Mouse (Mus musculus) midbrain, postnatal 0 days (tissue): Measurements from ENCODE around the gene BC051665. TPM values are rescaled to one million over a fixed set of nuclear protein-coding genes. Genes with fewer than 3 reads are reported as not detected.

ENCODE experiments used
- ATAC-seq: fragments of 200-750 bp; cut with Nextera tagmentation; 2 replicates; pipeline ENCODE4 v1.8.0; 2017; ENCODE audit warnings: moderate number of reproducible peaks, mild to moderate bottlenecking, moderate TSS enrichment, moderate library complexity; ENCODE audit not compliant: low FRiP score
- DNase-seq: peaks from one replicate; pipeline ENCODE4 v3.0.0-alpha.2; 2015; ENCODE audit warnings: low spot score
- H3K27ac ChIP-seq: fragments of 300-500 bp; sonication (generic); 2 replicates; pipeline ENCODE4 v1.5.1; 2014; ENCODE audit warnings: low read depth, mild to moderate bottlenecking, low read length, mixed read lengths
- H3K27me3 ChIP-seq: fragments of 300-500 bp; sonication (generic); 2 replicates; pipeline ENCODE4 v1.6.1; 2014; ENCODE audit warnings: low read length, control low read depth, mixed read lengths; ENCODE audit not compliant: insufficient read depth
- H3K36me3 ChIP-seq: fragments of 300-500 bp; sonication (generic); 2 replicates; pipeline ENCODE4 v1.6.1; 2014; ENCODE audit warnings: low read length, control low read depth, mixed read lengths; ENCODE audit not compliant: insufficient read depth
- H3K4me1 ChIP-seq: fragments of 300-500 bp; sonication (generic); 2 replicates; pipeline ENCODE4 v1.6.1; 2014; ENCODE audit warnings: mild to moderate bottlenecking, control low read depth, antibody characterized with exemption, low read length, mixed read lengths; ENCODE audit not compliant: insufficient read depth
- H3K4me2 ChIP-seq: fragments of 300-500 bp; sonication (generic); 2 replicates; pipeline ENCODE4 v1.6.1; 2014; ENCODE audit warnings: low read depth, mild to moderate bottlenecking, low read length, mixed read lengths; ENCODE audit not compliant: poor library complexity, severe bottlenecking
- H3K4me3 ChIP-seq: fragments of 300-500 bp; sonication (generic); 2 replicates; pipeline ENCODE4 v1.5.1; 2014; ENCODE audit warnings: low read depth, mild to moderate bottlenecking, low read length, moderate library complexity
- H3K9ac ChIP-seq: fragments of 300-500 bp; sonication (generic); replicated peaks from 2 replicates; pipeline ENCODE4 v1.6.1; 2014; ENCODE audit warnings: mild to moderate bottlenecking, low read length, moderate library complexity, mixed read lengths; ENCODE audit not compliant: poor library complexity, severe bottlenecking
- H3K9me3 ChIP-seq: fragments of 300-500 bp; sonication (generic); 2 replicates; pipeline ENCODE4 v1.6.1; 2016; ENCODE audit warnings: low read length, control low read depth
- CTCF ChIP-seq: IDR thresholded peaks from 2 replicates; pipeline ENCODE4 v1.5.1; 2016; ENCODE audit warnings: antibody characterized with exemption, mild to moderate bottlenecking
- WGBS: fragments of 180-500 bp; shearing (Covaris S2); extraction: QIAGEN DNeasy Blood & Tissue Kit; methylation state at CpG from one replicate; pipeline ENCODE4 v1.1.7; 2014; 5-methylcytosine and 5-hydroxymethylcytosine counted together
- polyA plus RNA-seq: library from polyadenylated mRNA; unstranded; fragments of >200 nt; fragmentation: Nextera tagmentation; extraction: Ambion mirVana; gene quantifications from 2 replicates; pipeline ENCODE4 v1.2.1, GENCODE M21; 2015
- total RNA-seq: library from RNA; depleted of rRNA; stranded (reverse); fragments of >200 nt; gene quantifications from 2 replicates; pipeline ENCODE4 v1.2.3, GENCODE M21; 2014; rRNA removed

BC051665 gene
- total RNA-seq (not detected in 2 replicates), polyA plus RNA-seq (not detected in 2 replicates)

DNA sequence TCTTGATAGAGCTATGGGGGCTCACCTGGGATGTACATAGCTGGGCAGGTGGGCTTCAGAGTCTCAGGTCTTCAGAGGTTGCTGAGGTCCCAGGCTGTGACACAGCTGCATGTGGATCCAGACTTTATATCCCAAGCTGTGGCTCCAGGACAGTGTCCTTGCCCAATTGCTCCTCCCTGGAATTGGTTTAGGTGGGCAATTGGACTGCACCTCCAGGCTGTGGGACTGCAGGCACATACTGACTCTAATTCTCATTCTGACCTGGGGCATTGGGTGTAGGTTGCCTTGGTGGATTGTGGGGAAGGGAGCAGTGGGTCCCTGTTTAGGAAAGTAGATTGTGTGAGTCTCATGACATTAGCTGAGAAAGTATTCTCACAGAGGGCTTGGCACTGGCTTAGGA, at the start of gene BC051665:
BC051665 (minus strand) TSS at position 101 of the 400 bp plus-strand sequence.
- Histone ChIP-seq H3K9me3 (no peaks in the 10 kb centered on the region), H3K27me3 (no peaks in the 10 kb centered on the region), H3K4me2 (no peak within 1 kb of the TSS), H3K36me3 (no peaks in the 10 kb centered on the region), H3K4me3 (no peak within 1 kb of the TSS), H3K4me1 (no peaks in the 10 kb centered on the region), H3K9ac (no peak within 1 kb of the TSS), H3K27ac (no peak within 1 kb of the TSS)
- ATAC-seq, result no peak
- DNase-seq, result no peak
- TF ChIP-seq CTCF, result no peak

DNA sequence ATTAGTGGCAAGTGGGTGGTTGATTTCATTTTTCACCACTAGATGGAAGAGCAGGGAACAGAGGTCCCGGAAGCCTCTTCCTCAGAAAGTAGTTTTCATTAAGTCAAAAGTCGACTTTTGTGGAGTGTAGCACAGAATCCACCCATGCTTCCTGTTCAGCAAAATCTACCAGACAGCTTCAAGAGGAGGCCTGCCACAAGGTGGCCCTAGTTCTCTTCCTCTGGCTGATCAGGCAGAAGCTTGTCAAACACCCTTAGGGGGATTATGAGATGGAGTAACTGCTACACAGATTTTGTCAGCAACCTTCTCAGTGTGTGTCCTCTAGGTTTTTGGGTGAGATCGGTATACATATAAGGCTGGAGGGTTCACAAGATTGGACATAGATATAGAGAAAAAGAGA, 39.9 kb upstream of the BC051665 start:
- Histone ChIP-seq H3K27me3 (no peaks in the 10 kb centered on the region), H3K9ac (no peak overlapping the region), H3K4me3 (no peak overlapping the region), H3K4me2 (no peak overlapping the region), H3K27ac (no peak overlapping the region), H3K36me3 (no peaks in the 10 kb centered on the region), H3K9me3 (no peaks in the 10 kb centered on the region), H3K4me1 (no peaks in the 10 kb centered on the region)
- ATAC-seq, result no peak
- 70% methylated on average over 3 of the region's 3 CpGs for WGBS
- DNase-seq, result peak; percentile 2
- peak; percentile 44; the same call in 1 of the 2 replicates for TF ChIP-seq CTCF

DNA sequence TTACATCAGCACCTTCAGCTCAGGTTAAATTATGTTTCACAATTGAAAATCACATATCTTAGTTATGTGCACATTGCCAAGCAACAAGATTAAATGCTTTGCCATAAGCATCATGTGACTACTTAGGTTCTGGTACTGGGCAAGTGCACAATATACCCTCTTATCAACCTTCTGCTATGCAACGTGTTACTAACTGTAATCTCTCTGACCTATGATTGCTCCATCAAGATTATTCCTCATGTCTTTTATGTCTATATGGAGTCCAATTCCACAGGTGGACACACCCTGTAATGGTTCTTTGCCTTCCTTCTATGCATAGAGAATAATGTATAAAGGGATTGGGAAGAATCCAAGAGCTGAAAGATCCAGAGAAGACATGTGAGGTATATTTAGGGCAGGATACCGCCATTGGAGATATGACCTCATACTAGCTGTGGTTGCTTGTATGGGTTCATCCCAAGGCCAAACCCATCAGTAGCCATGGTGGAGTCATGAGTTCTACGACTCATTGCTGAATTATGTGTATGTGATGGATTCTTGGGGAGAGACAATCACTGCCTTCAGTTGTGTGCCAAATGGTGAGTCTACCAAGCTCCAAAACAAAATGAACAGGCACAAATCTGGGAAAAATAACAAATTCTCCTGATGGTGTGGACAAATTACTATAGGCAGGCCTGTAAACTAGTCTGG, 34.5 kb upstream of the BC051665 start:
- Histone ChIP-seq H3K9me3 (no peaks in the 10 kb centered on the region), H3K4me1 (no peaks in the 10 kb centered on the region), H3K4me3 (no peak overlapping the region), H3K36me3 (no peaks in the 10 kb centered on the region), H3K9ac (no peak overlapping the region), H3K27ac (no peak overlapping the region), H3K27me3 (no peaks in the 10 kb centered on the region), H3K4me2 (no peak overlapping the region)
- DNase-seq (no peak), ATAC-seq (no peak)
- TF ChIP-seq CTCF, result no peak
- WGBS, result 78% methylated on average over 3 of the region's 3 CpGs

DNA sequence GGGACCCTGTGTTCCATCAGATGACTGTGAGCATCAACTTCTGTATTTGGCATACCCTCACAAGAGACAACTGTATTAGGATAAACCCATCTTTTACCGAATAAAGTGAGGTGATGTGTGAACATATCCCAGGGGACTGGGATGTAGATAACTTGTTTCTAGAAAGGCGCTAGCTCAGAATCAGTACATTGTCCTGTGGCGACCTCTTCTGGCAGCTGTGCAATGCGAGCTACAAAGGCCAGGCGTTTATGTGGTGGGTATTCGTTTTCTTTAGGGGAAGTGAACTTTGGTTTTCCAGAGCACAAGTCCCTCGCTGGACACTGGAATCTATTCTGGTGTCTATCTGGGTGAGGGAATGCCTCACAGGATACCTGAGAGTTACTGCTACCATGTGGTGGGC, 33.3 kb upstream of the BC051665 start:
- H3K4me2 ChIP-seq, result no peak overlapping the region
- H3K36me3 ChIP-seq, result no peaks in the 10 kb centered on the region
- TF ChIP-seq CTCF, result peak; percentile 74
- H3K27me3 ChIP-seq, result no peaks in the 10 kb centered on the region
- H3K27ac ChIP-seq, result no peak overlapping the region
- no peaks in the 10 kb centered on the region for H3K9me3 ChIP-seq
- no peak overlapping the region for H3K4me3 ChIP-seq
- 13% methylated on average over 7 of the region's 7 CpGs for WGBS
- no peak for ATAC-seq
- no peaks in the 10 kb centered on the region for H3K4me1 ChIP-seq
- peak; percentile 58 for DNase-seq
- H3K9ac ChIP-seq, result no peak overlapping the region

DNA sequence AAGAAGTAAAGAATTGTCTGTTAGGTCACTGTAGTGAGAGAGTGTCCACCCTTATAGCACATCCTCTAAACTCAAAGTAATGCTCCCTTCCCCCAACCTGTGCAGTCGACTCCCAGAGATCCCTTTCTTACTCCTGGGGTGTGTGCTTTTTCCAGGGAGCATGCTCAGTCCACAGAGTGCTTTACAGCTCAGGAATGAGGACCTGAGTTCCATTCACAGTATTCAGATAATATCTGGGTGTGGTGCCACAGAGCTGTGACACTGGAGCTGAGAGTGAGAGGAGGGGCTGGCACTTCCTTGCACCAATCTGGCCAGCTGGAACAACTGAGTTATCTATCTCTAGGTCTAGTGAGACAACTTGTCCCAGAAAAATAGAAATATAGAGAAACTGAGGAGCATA, 27.6 kb upstream of the BC051665 start:
- Histone ChIP-seq H3K4me3 (no peak overlapping the region), H3K9ac (no peak overlapping the region), H3K4me2 (no peak overlapping the region), H3K36me3 (no peaks in the 10 kb centered on the region), H3K27ac (no peak overlapping the region), H3K4me1 (no peaks in the 10 kb centered on the region), H3K9me3 (no peaks in the 10 kb centered on the region), H3K27me3 (no peaks in the 10 kb centered on the region)
- no peak for ATAC-seq
- no peak for DNase-seq
- no peak for TF ChIP-seq CTCF
- 67% methylated on average over 1 of the region's 1 CpGs for WGBS

DNA sequence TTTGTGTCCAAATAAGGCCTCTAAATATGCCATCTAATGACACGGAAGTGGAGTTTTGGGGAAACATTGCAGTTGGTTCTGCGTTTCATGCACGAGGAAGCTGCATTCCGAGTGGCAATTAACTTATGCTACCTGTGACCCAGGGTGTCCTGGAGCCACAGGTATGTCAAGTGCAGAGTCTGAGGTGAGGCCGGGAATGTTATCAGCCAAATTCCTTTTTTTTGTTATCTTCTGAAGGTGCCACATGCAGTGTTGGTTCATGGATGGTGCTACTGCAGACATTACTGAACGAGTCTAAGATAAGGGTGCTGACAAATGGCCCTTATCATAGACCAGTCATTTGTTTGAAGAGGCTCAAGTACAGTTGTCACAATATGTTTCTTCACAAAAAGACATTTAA, 26.6 kb upstream of the BC051665 start:
- ATAC-seq (no peak), DNase-seq (no peak)
- no peak overlapping the region for H3K4me3 ChIP-seq
- H3K36me3 ChIP-seq, result no peaks in the 10 kb centered on the region
- H3K27me3 ChIP-seq, result no peaks in the 10 kb centered on the region
- no peak overlapping the region for H3K27ac ChIP-seq
- H3K4me1 ChIP-seq, result no peaks in the 10 kb centered on the region
- no peak overlapping the region for H3K9ac ChIP-seq
- H3K4me2 ChIP-seq, result no peak overlapping the region
- TF ChIP-seq CTCF, result no peak
- 92% methylated on average over 6 of the region's 6 CpGs for WGBS
- H3K9me3 ChIP-seq, result no peaks in the 10 kb centered on the region
